Mouse (Mus musculus): ENCODE data around the gene Plekhg1.

The Plekhg1 gene

DNA sequence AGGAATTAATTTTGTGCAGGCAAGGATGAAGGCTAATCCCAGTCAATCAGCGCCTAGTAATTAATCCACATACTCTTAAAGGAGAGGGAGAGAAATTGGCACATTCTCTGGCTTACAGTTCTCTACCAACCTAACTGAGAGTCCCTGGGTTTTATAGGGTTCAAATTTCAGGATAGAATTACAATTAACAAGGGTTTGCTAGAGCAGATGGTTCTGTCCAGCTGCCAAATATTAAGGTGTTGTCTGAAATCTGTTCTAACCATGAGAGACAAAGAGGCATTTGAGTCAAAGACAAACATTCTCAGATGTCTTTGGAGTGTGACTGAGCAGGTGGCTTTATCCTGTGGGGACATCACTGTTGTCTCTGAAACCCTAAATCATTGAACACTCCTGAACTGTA lies 87.2 kb downstream of the Plekhg1 start:
- DNase-seq (ENCODE audit: low read depth, low spot score), result no peak

DNA sequence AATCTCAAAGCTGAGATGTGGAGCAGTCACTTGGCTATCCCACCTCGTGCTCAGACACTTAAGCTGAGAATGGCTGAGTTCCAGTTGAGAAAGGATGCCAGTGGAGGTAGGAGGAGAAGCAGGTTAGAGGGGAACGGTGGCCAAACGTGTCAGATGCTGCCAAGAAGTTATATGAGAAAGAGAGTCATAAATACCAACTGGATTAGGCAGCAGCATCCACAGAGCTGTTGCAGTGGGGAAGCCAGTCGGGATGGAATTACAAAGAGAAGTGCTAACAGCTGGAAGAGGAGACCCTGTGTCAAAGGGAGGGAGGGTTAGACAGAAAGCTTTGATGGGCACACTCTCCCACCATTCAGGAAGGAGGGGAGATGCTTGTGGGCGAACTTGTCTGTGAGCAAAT lies 89.3 kb downstream of the Plekhg1 start:
- DNase-seq (ENCODE audit: low read depth, low spot score), result peak; percentile 35

GRCm38 (mm10) chr10:3830618-3831017 lies 90.5 kb downstream of the Plekhg1 start:
- DNase-seq (ENCODE audit: low read depth, low spot score), result no peak

DNA sequence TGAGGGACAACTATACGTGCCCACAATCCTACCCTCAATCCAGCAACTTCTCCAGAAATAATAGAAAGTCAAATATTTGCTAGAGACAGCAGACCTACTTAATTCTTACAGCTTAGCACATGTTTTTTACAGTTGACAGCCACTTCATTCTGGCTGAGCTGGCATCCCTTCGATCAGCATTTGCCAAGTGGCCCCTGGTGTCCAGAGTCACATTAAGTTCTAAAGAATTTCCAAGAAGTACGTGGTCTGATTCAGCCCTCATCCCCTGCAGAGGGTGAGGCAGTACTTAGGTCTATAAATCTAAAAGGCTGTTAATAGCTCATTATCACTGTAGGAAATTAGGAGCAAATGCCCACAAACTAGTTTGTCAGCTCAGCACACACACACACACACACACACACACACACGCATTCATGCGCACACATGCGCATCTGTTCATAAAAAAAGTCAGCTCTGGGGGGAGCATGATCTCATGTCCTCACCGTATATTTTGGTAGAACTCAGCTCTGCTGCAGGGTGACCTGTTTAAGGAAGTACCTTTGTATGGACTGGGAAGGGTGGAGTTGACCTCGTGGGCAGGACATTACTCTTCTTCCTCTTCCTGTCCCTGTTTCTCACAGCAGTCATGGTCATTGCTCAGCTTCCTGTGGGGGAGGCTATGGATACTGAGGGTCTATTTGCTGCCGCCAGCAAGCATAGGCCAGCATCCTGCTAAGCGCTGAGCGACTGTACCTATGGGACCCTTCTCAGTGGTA lies 91.6 kb downstream of the Plekhg1 start:
- DNase-seq (ENCODE audit: low read depth, low spot score), result peak; percentile 24

DNA sequence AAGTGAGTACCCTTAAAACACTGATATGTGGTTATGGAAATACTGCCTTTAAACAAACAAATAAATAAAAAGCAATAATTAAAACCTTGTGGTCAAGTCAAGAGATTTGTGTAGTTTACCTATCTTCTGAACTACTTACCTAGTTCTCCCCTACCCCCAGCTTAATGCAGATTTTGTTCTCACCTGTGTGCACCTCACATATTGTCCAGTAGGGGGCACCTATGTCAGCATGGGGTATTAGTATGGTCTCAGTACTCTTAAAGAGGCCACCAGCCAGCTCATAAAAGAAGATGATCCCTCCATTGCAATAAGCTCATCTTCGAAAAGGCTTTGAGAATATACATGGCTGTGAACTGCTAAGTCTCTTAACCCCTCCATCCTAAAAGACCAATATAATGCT lies 93.9 kb downstream of the Plekhg1 start:
- DNase-seq (ENCODE audit: low read depth, low spot score), result no peak

- no peak for DNase-seq (ENCODE audit: low read depth, low spot score)
These were observed 94.5 kb downstream of the Plekhg1 start for GRCm38 (mm10) chr10:3834678-3835077.

GRCm38 (mm10) chr10:3835616-3836015 lies 95.5 kb downstream of the Plekhg1 start:
- DNase-seq (ENCODE audit: low read depth, low spot score), result peak; percentile 69

- DNase-seq (ENCODE audit: low read depth, low spot score), result no peak
These were observed 99.7 kb downstream of the Plekhg1 start for GRCm38 (mm10) chr10:3839748-3840432.

DNA sequence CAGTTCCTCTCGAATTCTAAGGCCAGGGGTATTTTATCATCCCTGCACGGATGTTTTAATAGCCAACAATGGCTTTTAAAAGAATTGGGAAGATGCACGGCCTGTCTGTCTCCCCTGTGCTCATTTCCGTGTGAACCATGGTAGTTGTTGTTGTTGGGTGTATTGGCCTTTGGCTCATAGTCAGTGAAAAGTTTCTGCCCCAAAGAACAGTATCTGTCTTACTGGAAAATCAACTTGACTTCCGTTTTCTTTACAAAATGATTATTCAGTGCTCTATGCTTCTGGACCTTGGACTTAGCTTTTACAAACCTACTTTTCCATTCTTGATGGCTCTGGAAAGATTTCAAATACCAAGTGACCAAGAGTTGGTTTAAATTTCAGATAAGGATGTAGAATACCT lies 104.3 kb downstream of the Plekhg1 start:
- DNase-seq (ENCODE audit: low read depth, low spot score), result no peak

- no peak for DNase-seq (ENCODE audit: low read depth, low spot score)
These were observed 106.9 kb downstream of the Plekhg1 start for GRCm38 (mm10) chr10:3847021-3847420.

DNA sequence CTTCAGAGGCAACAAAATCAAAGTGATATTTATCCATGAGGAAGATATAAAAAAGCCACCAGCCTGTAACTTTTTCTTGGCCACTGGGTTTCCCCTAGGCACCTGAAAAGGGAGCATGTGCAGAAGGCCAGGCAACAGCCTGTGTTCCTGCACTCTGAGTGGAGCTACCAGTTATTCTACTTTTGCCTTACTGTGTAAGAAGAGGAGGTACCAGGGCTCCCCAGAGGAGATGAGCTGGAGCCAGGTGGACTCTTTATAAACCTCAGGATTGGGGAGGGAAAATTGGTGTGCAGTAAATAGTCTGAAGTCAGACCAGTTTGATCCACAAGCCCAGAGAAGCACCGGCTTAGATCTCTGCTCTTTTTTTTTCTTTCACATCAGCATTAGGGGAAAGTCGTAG lies 111.3 kb downstream of the Plekhg1 start:
- no peak for DNase-seq (ENCODE audit: low read depth, low spot score)

GRCm38 (mm10) chr10:3852733-3853132 lies 112.6 kb downstream of the Plekhg1 start:
- DNase-seq (ENCODE audit: low read depth, low spot score), result no peak

- no peak for DNase-seq (ENCODE audit: low read depth, low spot score)
These were observed 117.7 kb downstream of the Plekhg1 start for GRCm38 (mm10) chr10:3857912-3858311.

DNA sequence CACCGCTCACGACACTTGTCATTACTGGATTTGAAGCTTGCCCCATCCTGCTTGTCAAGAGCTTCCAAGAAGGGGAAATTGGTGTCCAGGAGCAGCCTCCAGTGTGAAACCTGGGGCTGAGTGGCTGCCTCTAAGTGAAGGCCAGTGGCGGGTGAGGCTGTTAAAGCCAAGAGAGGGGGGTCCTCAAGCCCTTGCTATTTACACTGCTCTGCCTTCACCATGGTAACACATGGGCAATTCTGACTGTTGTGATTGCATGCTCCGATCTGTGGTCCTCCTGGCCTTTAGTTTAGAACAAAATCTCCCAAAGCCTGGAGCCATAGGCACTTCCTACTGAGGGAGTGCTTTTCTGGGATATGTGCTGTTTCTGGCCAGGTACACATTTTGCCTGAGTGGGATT lies 118.3 kb downstream of the Plekhg1 start:
- DNase-seq (ENCODE audit: low read depth, low spot score), result no peak

- no peak for DNase-seq (ENCODE audit: low read depth, low spot score)
These were observed 119.0 kb downstream of the Plekhg1 start for GRCm38 (mm10) chr10:3858961-3859714.

- no peak for DNase-seq (ENCODE audit: low read depth, low spot score)
These were observed 123.4 kb downstream of the Plekhg1 start for GRCm38 (mm10) chr10:3863411-3864195.

GRCm38 (mm10) chr10:3864196-3864540 lies 124.0 kb downstream of the Plekhg1 start:
- DNase-seq (ENCODE audit: low read depth, low spot score), result no peak

DNA sequence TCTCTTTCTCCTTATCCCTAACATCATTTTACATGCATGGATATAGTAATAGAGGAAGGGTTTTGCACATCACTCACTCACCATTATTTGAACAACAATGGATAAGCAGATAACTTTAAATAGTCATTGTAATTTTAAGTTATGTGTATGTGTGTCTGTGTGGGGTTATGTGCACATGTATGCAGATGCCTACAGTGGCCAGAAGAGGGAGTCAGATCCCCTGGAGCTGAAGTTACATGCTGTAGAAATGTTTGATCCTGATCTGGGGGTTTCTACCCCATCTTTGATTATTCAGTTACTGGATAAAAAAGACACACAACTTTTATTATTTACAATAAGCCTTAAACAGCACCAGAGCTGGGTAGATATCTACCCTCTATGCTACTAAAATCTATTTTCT lies 127.1 kb downstream of the Plekhg1 start:
- no peak for DNase-seq (ENCODE audit: low read depth, low spot score)

- no peak for DNase-seq (ENCODE audit: low read depth, low spot score)
These were observed 130.7 kb downstream of the Plekhg1 start for GRCm38 (mm10) chr10:3870828-3871227.

DNA sequence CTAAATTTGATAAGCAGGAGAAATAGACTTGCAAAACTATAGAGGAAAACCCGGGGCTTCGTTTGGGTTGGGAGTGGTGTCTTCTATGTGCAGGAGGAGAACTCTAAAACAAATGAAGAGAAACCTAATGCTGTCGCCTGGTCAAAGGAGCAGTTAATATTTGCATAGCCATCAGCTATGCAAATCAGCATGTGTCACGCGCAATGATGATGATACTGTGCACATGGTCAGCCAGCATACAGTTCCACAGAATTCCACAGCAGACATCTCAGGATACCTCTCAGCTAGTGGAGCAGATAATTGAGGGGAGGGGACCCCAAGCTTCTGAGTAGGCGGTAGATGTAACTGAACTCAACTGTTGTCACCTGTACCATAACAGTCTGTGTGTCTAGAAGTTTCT lies 133.3 kb downstream of the Plekhg1 start:
- no peak for DNase-seq (ENCODE audit: low read depth, low spot score)

- DNase-seq (ENCODE audit: low read depth, low spot score), result peak; percentile 30
These were observed 137.8 kb downstream of the Plekhg1 start for GRCm38 (mm10) chr10:3877852-3878535.

Data from skeletal muscle tissue, adult 2 months (tissue).